Mouse (Mus musculus) CH12.LX (cell line): ENCODE measurements around the gene Lbp. TPM values are rescaled to one million over a fixed set of nuclear protein-coding genes. Genes with fewer than 3 reads are reported as not detected.
A peak's percentile ranks its signal among the peaks of the same experiment; 100 is the strongest.

Experiments
- DNase-seq: peaks from one replicate; pipeline ENCODE4 v3.0.0-alpha.2; 2013; ENCODE audit errors: extremely low read depth
- H3K27ac ChIP-seq: 2 replicates; pipeline ENCODE4 v1.5.1; 2012; ENCODE audit warnings: low read depth, mild to moderate bottlenecking, control low read depth, moderate library complexity; ENCODE audit not compliant: insufficient read depth
- H3K27me3 ChIP-seq: replicated peaks from 2 replicates; pipeline ENCODE3; 2012; ENCODE audit warnings: inconsistent platforms
- H3K36me3 ChIP-seq, 2 experiments: replicated peaks in 1 of 2; 2 replicates each; pipeline versions ENCODE3 to v1.6.1; 2012; ENCODE audit warnings: inconsistent platforms in 1 of 2, low read length in 1 of 2, mild to moderate bottlenecking in 1 of 2, mixed read lengths in 1 of 2, moderate library complexity in 1 of 2; ENCODE audit not compliant: control insufficient read depth in 1 of 2, insufficient read depth in 1 of 2
- H3K4me1 ChIP-seq, 2 experiments: 2 replicates each; pipeline ENCODE4 v1.6.1; 2012; ENCODE audit warnings: inconsistent platforms in 1 of 2, moderate library complexity in 1 of 2; ENCODE audit not compliant: insufficient read depth in 2 of 2, control insufficient read depth in 1 of 2
- H3K4me2 ChIP-seq: 2 replicates; pipeline ENCODE4 v1.6.1; 2012; ENCODE audit warnings: low read depth, mild to moderate bottlenecking, control low read depth; ENCODE audit not compliant: poor library complexity, insufficient read depth, severe bottlenecking
- H3K4me3 ChIP-seq, 3 experiments: fragments of 150-350 bp in 1 of 3; sonication (generic) in 1 of 3; replicated peaks in 1 of 3; 2 replicates each; pipeline versions ENCODE3 to v1.5.1; 2011 to 2012; ENCODE audit warnings: low read depth in 2 of 3, low read length in 2 of 3, mild to moderate bottlenecking in 2 of 3, moderate library complexity in 2 of 3, control low read depth in 1 of 3, improper control_type of control experiment in 1 of 3, inconsistent platforms in 1 of 3, mixed read lengths in 1 of 3; ENCODE audit not compliant: poor library complexity in 1 of 3
- H3K79me2 ChIP-seq: replicated peaks from 2 replicates; pipeline ENCODE4 v1.6.1; 2012; ENCODE audit warnings: mild to moderate bottlenecking, moderate library complexity; ENCODE audit not compliant: control insufficient read depth, poor library complexity, insufficient read depth, severe bottlenecking; ENCODE audit errors: extremely low read depth
- H3K9ac ChIP-seq: 2 replicates; pipeline ENCODE4 v1.6.1; 2012; ENCODE audit warnings: low read depth, mild to moderate bottlenecking, control low read depth, moderate library complexity; ENCODE audit not compliant: insufficient read depth
- H3K9me3 ChIP-seq: replicated peaks from 2 replicates; pipeline ENCODE3; 2012; ENCODE audit warnings: low read length, inconsistent platforms, mixed read lengths
- BHLHE40 ChIP-seq: IDR thresholded peaks from 2 replicates; pipeline ENCODE4 v1.6.1; 2011; ENCODE audit warnings: mild to moderate bottlenecking, low read depth, low read length, improper control_type of control experiment
- CHD2 ChIP-seq: IDR thresholded peaks from 2 replicates; pipeline ENCODE4 v1.6.1; 2011; ENCODE audit warnings: low read length, improper control_type of control experiment
- CTCF ChIP-seq, 2 experiments: IDR thresholded peaks in 1 of 2; conservative IDR thresholded peaks in 1 of 2; 2 replicates each; pipeline ENCODE4 v1.5.1; 2011 to 2012; ENCODE audit warnings: low read depth in 2 of 2, low read length in 2 of 2, improper control_type of control experiment in 1 of 2, inconsistent platforms in 1 of 2, mild to moderate bottlenecking in 1 of 2, moderate library complexity in 1 of 2
- E2F4 ChIP-seq: IDR thresholded peaks from 2 replicates; pipeline ENCODE4 v1.6.1; 2011; ENCODE audit warnings: low read depth, low read length, improper control_type of control experiment; ENCODE audit not compliant: insufficient replicate concordance
- ELF1 ChIP-seq: IDR thresholded peaks from 2 replicates; pipeline ENCODE4 v1.6.1; 2014; ENCODE audit warnings: low read depth, mild to moderate bottlenecking, inconsistent platforms, low read length, improper control_type of control experiment
- EP300 ChIP-seq: IDR thresholded peaks from 2 replicates; pipeline ENCODE4 v1.6.1; 2011; ENCODE audit warnings: low read length, improper control_type of control experiment
- ETS1 ChIP-seq: conservative IDR thresholded peaks from 2 replicates; pipeline ENCODE4 v1.6.1; 2012; ENCODE audit warnings: low read depth, mild to moderate bottlenecking, inconsistent platforms, low read length, improper control_type of control experiment, moderate library complexity
- GABPA ChIP-seq: IDR thresholded peaks from 2 replicates; pipeline ENCODE4 v1.6.1; 2012; ENCODE audit warnings: low read depth, low read length, improper control_type of control experiment, inconsistent platforms; ENCODE audit not compliant: insufficient replicate concordance
- HCFC1 ChIP-seq: IDR thresholded peaks from 2 replicates; pipeline ENCODE4 v1.6.1; 2012; ENCODE audit warnings: low read depth, mild to moderate bottlenecking, inconsistent platforms, low read length, improper control_type of control experiment
- IRF4 ChIP-seq: IDR thresholded peaks from 2 replicates; pipeline ENCODE4 v1.6.1; 2014; ENCODE audit warnings: low read depth, mild to moderate bottlenecking, inconsistent platforms, low read length, improper control_type of control experiment
- JUN ChIP-seq: IDR thresholded peaks from 2 replicates; pipeline ENCODE4 v1.6.1; 2011; ENCODE audit warnings: low read depth, mild to moderate bottlenecking, low read length, improper control_type of control experiment, moderate library complexity; ENCODE audit not compliant: insufficient read depth
- JUND ChIP-seq: conservative IDR thresholded peaks from 2 replicates; pipeline ENCODE4 v1.6.1; 2011; ENCODE audit warnings: low read depth, low read length, improper control_type of control experiment
- KAT2A ChIP-seq: IDR thresholded peaks from 2 replicates; pipeline ENCODE4 v1.6.1; 2012; ENCODE audit warnings: low read length, improper control_type of control experiment, inconsistent platforms; ENCODE audit not compliant: insufficient replicate concordance
- MAFK ChIP-seq: IDR thresholded peaks from 2 replicates; pipeline ENCODE4 v1.6.1; 2011; ENCODE audit warnings: low read length, improper control_type of control experiment; ENCODE audit not compliant: insufficient replicate concordance
- MAX ChIP-seq: IDR thresholded peaks from 2 replicates; pipeline ENCODE4 v1.6.1; 2011; ENCODE audit warnings: low read length, improper control_type of control experiment
- MAZ ChIP-seq: IDR thresholded peaks from 2 replicates; pipeline ENCODE4 v1.6.1; 2012; ENCODE audit warnings: low read depth, mild to moderate bottlenecking, inconsistent platforms, low read length, improper control_type of control experiment, moderate library complexity
- MEF2A ChIP-seq: IDR thresholded peaks from 2 replicates; pipeline ENCODE4 v1.6.1; 2014; ENCODE audit warnings: low read depth, mild to moderate bottlenecking, inconsistent platforms, low read length, improper control_type of control experiment, borderline replicate concordance
- MXI1 ChIP-seq: IDR thresholded peaks from 2 replicates; pipeline ENCODE4 v1.6.1; 2011; ENCODE audit warnings: mild to moderate bottlenecking, low read depth, low read length, improper control_type of control experiment
- MYC ChIP-seq: IDR thresholded peaks from 2 replicates; pipeline ENCODE4 v1.6.1; 2011; ENCODE audit warnings: low read depth, mild to moderate bottlenecking, improper control_type of control experiment, low read length
- NELFE ChIP-seq: IDR thresholded peaks from 2 replicates; pipeline ENCODE4 v1.6.1; 2011; ENCODE audit warnings: low read depth, low read length, improper control_type of control experiment
- POLR2A ChIP-seq: IDR thresholded peaks from 2 replicates; pipeline ENCODE4 v1.6.1; 2011; ENCODE audit warnings: low read depth, mild to moderate bottlenecking, improper control_type of control experiment, low read length
- POLR2AphosphoS2 ChIP-seq: IDR thresholded peaks from 2 replicates; pipeline ENCODE4 v1.6.1; 2011; ENCODE audit warnings: low read depth, low read length, improper control_type of control experiment
- RCOR1 ChIP-seq: conservative IDR thresholded peaks from 2 replicates; pipeline ENCODE4 v1.6.1; 2012; ENCODE audit warnings: low read depth, mild to moderate bottlenecking, inconsistent platforms, low read length, improper control_type of control experiment
- SIN3A ChIP-seq: IDR thresholded peaks from 2 replicates; pipeline ENCODE4 v1.6.1; 2012; ENCODE audit warnings: low read length, improper control_type of control experiment, inconsistent platforms
- TBP ChIP-seq: conservative IDR thresholded peaks from 2 replicates; pipeline ENCODE4 v1.6.1; 2011; ENCODE audit warnings: low read depth, low read length, improper control_type of control experiment
- TCF12 ChIP-seq: IDR thresholded peaks from 2 replicates; pipeline ENCODE4 v1.6.1; 2014; ENCODE audit warnings: low read depth, mild to moderate bottlenecking, inconsistent platforms, low read length, improper control_type of control experiment
- USF2 ChIP-seq: conservative IDR thresholded peaks from 2 replicates; pipeline ENCODE4 v1.6.1; 2011; ENCODE audit warnings: low read depth, low read length, improper control_type of control experiment
- ZKSCAN1 ChIP-seq: IDR thresholded peaks from 2 replicates; pipeline ENCODE4 v1.6.1; 2012; ENCODE audit warnings: low read depth, inconsistent platforms, low read length, improper control_type of control experiment, borderline replicate concordance
- ZMIZ1 ChIP-seq: IDR thresholded peaks from 2 replicates; pipeline ENCODE4 v1.6.1; 2012; ENCODE audit warnings: low read depth, mild to moderate bottlenecking, inconsistent platforms, low read length, improper control_type of control experiment
- ZNF384 ChIP-seq: IDR thresholded peaks from 2 replicates; pipeline ENCODE4 v1.6.1; 2012; ENCODE audit warnings: low read depth, low read length, improper control_type of control experiment, inconsistent platforms
- dilution Hi-C: fragments of 300-500 bp; cut with MboI; formaldehyde crosslinking; loops from 2 replicates; pipeline ENCODE4 v1.14.3; 2020; ENCODE audit warnings: low sequenced_read_pairs; ENCODE audit not compliant: extremely low pct_unique_long_range_greater_than_20kb, extremely low pct_ligation_motif_present
- in situ Hi-C: fragments of 300-500 bp; cut with MboI; formaldehyde crosslinking; loops from 3 replicates; pipeline ENCODE4 v1.14.3; 2019; ENCODE audit warnings: low sequenced_read_pairs, low pct_ligation_motif_present, low pct_unique_long_range_greater_than_20kb, mixed read lengths
- polyA plus RNA-seq: library from polyadenylated mRNA; unstranded; fragments of >175 nt; gene quantifications from 2 replicates; pipeline ENCODE4 v1.2.1, GENCODE M21; 2012; ENCODE audit warnings: low read depth; ENCODE audit not compliant: insufficient read length
- total RNA-seq, 2 experiments: library from RNA; depleted of rRNA; stranded (reverse); fragments of 300-350 nt in 1 of 2; fragments of >200 nt in 1 of 2; gene quantifications; 2 replicates each; pipeline ENCODE4 v1.2.3; 2012 to 2014

Gene Lbp
- total and polyA plus RNA-seq, 3 experiments: 0.04 to 0.27 TPM; not detected in 1

DNA sequence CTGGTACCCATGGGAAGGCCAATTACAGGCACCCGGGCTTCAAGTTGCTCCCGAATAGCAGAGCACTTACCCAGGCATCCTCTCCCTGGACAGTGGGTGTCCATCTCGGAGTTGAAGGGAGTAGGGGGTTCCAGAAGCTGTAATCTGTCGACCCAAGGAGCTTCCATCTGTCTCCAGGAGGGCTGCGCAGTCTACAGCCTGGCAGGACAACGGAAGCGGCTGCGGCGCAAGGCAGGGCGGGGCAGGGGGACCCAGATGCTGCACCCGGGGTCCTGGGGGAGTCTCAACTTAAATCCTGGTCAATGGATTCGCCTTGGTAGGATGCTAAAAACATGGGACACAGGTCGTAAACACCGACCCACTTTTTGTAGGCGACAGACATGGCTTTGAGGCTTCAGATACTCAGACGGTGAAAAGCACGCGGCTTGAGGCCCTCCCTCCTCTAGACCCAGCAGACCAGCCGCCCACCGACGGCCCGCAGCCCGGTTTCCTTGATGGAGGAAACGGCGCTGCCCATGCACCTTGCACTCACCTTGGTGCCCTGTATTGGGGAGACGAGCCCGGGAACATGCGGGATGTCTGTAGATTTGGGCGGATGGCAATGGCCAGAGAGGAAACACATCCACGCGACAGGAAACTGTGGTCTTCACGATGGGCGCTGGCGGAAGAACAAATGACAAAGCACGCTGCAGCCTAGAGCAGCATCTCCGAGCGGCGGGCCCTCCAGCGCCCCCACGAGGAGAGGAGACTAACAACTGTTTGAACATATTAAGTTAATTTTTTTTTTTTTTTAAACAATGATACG, 54.8 kb downstream of the Lbp start:
- peak overlapping the region; percentile 52; the same call in 1 of the 2 replicates for H3K4me2 ChIP-seq
- dilution Hi-C loops: no loop called here
- H3K4me3 ChIP-seq: peak overlapping the region; percentile 72 to 98 (median 95)
- peaks cover 38% of the 10 kb centered on the region for H3K79me2 ChIP-seq
- peak overlapping the region; percentile 58 for H3K27ac ChIP-seq
- DNase-seq: peak; percentile 92
- TF ChIP-seq ZMIZ1 (peak; percentile 84), MAFK (peak; percentile 13; the same call in 1 of the 2 replicates), ETS1 (0 out of 2 replicates have a peak, but pooled peaks have one; percentile 40), NELFE (peak; percentile 89), GABPA (peak; percentile 77), POLR2AphosphoS2 (peak; percentile 81), CTCF (conservative IDR thresholded peaks at IDR 0.05 in 1 of 2, IDR thresholded peaks at IDR 0.05 in 1 of 2; ENCODE audit: low read depth in 2 of 2, low read length in 2 of 2) (peak in 1 of 2 experiments; percentile 94; a peak in 1 of 4 replicates), TBP (peak; percentile 93), CHD2 (no peak), KAT2A (peak; percentile 81), MAX (peak; percentile 98), E2F4 (no peak), TCF12 (peak; percentile 90), ZKSCAN1 (no peak), ZNF384 (peak; percentile 93), HCFC1 (peak; percentile 89), JUN (no peak; the same call in 1 of the 2 replicates), SIN3A (peak; percentile 95), BHLHE40 (peak; percentile 38; the same call in 1 of the 2 replicates), RCOR1 (0 out of 2 replicates have a peak, but pooled peaks have one; percentile 46), EP300 (0 out of 2 replicates have a peak, but pooled peaks have one; percentile 17), MAZ (peak; percentile 70; the same call in 1 of the 2 replicates), USF2 (no peak), MYC (peak; percentile 100), IRF4 (no peak), MXI1 (peak; percentile 98), ELF1 (peak; percentile 81), MEF2A (peak; percentile 65), POLR2A (peak; percentile 90), JUND (peak; percentile 61)
- H3K36me3 ChIP-seq: peaks cover 43 to 46% of the 10 kb centered on the region in 2 experiments
- no peaks in the 10 kb centered on the region for H3K9me3 ChIP-seq
- no peaks in the 10 kb centered on the region for H3K27me3 ChIP-seq
- in situ Hi-C loops: loop anchor here (25.0 kb wide), 1 partner anchor 276 kb away; no protein-coding TSS in a partner anchor
- H3K9ac ChIP-seq: peak overlapping the region; percentile 79
- H3K4me1 ChIP-seq: peaks cover 13 to 39% of the 10 kb centered on the region in 2 experiments
